Mouse (Mus musculus): ENCODE results near the gene Zfp654. TPM values are rescaled to one million over a fixed set of nuclear protein-coding genes. Genes with fewer than 3 reads are reported as not detected.
"Not testable (repeated sequence)": the region's sequence is repeated elsewhere in the genome, so short reads cannot be mapped to it uniquely, and the experiment has no call there.

Zfp654 gene
- polyA plus RNA-seq, 2 experiments = 8.0 to 8.1 TPM

GRCm38 (mm10) chr16:64872841-64873240 is 21.4 kb upstream of the Zfp654 start:
- Histone ChIP-seq H3K4me2 (replicated peaks; ENCODE audit: low read depth, low read length, severe bottlenecking) (peak overlapping the region; percentile 55), H3K36me3 (ENCODE audit: control insufficient read depth, insufficient read depth, low read length) (no peaks in the 10 kb centered on the region), H3K4me1 (ENCODE audit: control insufficient read depth, insufficient read depth, low read length) (no peaks in the 10 kb centered on the region), H3K9me3 (ENCODE audit: control insufficient read depth, low read length) (no peaks in the 10 kb centered on the region), H3K27ac (replicated peaks; ENCODE audit: low read depth, low read length) (no peak overlapping the region), H3K4me3 (replicated peaks; ENCODE audit: low read length) (peak overlapping the region; percentile 68), H3K27me3 (ENCODE audit: control insufficient read depth, insufficient read depth, low read length) (no peaks in the 10 kb centered on the region), H3K9ac (ENCODE audit: low read depth, low read length, severe bottlenecking) (no peak overlapping the region)
- no peak for DNase-seq (ENCODE audit: low spot score)
- 19% methylated on average over 7 of the region's 7 CpGs for WGBS
- TF ChIP-seq POLR2A (IDR thresholded peaks at IDR 0.05; ENCODE audit: borderline replicate concordance, extremely low read depth, insufficient read depth, insufficient read length) = no peak
- no peak for ATAC-seq (ENCODE audit: low FRiP score, low read depth)

DNA sequence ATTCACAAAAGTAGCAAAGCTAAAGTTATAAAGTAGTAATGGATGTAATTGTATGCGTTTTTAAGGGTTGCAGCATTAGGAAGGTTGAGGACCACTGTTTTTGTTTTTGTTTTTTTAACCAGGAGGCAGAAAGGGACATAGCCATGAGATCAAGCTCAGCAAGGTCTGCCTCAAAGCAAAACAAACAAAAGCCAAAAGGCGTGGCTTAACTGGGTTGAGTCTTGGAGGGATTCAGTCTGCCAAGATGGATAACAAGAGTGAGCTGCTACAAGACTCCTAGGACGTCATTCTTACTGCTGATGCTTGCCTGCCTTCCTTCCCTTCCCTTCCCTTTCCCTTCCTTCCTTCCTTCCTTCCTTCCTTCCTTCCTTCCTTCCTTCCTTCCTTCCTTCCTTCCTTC is 20.8 kb upstream of the Zfp654 start:
- 35% methylated on average over 3 of the region's 3 CpGs for WGBS
- Histone ChIP-seq H3K9ac (ENCODE audit: low read depth, low read length, severe bottlenecking) (no peak overlapping the region), H3K9me3 (ENCODE audit: control insufficient read depth, low read length) (no peaks in the 10 kb centered on the region), H3K4me1 (ENCODE audit: control insufficient read depth, insufficient read depth, low read length) (no peaks in the 10 kb centered on the region), H3K36me3 (ENCODE audit: control insufficient read depth, insufficient read depth, low read length) (no peaks in the 10 kb centered on the region), H3K27me3 (ENCODE audit: control insufficient read depth, insufficient read depth, low read length) (no peaks in the 10 kb centered on the region), H3K4me2 (replicated peaks; ENCODE audit: low read depth, low read length, severe bottlenecking) (no peak overlapping the region), H3K4me3 (replicated peaks; ENCODE audit: low read length) (no peak overlapping the region), H3K27ac (replicated peaks; ENCODE audit: low read depth, low read length) (no peak overlapping the region)
- no peak for TF ChIP-seq POLR2A (IDR thresholded peaks at IDR 0.05; ENCODE audit: borderline replicate concordance, extremely low read depth, insufficient read depth, insufficient read length)
- DNase-seq (ENCODE audit: low spot score) (no peak), ATAC-seq (ENCODE audit: low FRiP score, low read depth) (no peak)

- no peaks in the 10 kb centered on the region for H3K9me3 ChIP-seq (ENCODE audit: control insufficient read depth, low read length)
- WGBS = 77% methylated on average over 2 of the region's 2 CpGs
- DNase-seq (ENCODE audit: low spot score) (no peak), ATAC-seq (ENCODE audit: low FRiP score, low read depth) (no peak)
- H3K4me2 ChIP-seq (replicated peaks; ENCODE audit: low read depth, low read length, severe bottlenecking) = no peak overlapping the region
- H3K36me3 ChIP-seq (ENCODE audit: control insufficient read depth, insufficient read depth, low read length) = no peaks in the 10 kb centered on the region
- no peak overlapping the region for H3K4me3 ChIP-seq (replicated peaks; ENCODE audit: low read length)
- H3K9ac ChIP-seq (ENCODE audit: low read depth, low read length, severe bottlenecking) = no peak overlapping the region
- no peaks in the 10 kb centered on the region for H3K27me3 ChIP-seq (ENCODE audit: control insufficient read depth, insufficient read depth, low read length)
- H3K27ac ChIP-seq (replicated peaks; ENCODE audit: low read depth, low read length) = no peak overlapping the region
- TF ChIP-seq POLR2A (IDR thresholded peaks at IDR 0.05; ENCODE audit: borderline replicate concordance, extremely low read depth, insufficient read depth, insufficient read length) = no peak
- no peaks in the 10 kb centered on the region for H3K4me1 ChIP-seq (ENCODE audit: control insufficient read depth, insufficient read depth, low read length)
Observed at GRCm38 (mm10) chr16:64869621-64870020, 18.2 kb upstream of the Zfp654 start.

DNA sequence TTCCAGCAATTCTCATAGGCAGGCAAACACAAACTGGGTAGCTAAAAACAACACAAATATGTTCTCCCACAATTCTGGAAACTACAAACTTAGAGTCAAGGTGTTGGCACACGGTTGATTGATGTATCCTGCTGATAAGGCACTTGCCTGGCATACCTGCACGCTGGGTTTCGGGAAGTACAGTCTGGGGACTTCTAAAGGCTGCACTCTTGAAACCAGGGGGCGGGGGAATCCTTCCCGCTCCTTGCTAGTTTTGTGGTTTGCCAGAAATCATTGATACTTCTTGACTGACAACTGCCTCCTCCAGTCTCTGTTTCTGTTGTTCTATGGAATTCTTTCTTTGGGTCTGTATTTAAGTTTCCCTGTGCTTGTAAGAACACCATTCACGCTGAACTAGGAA is 17.2 kb upstream of the Zfp654 start:
- no peaks in the 10 kb centered on the region for H3K4me1 ChIP-seq (ENCODE audit: control insufficient read depth, insufficient read depth, low read length)
- no peak overlapping the region for H3K4me2 ChIP-seq (replicated peaks; ENCODE audit: low read depth, low read length, severe bottlenecking)
- TF ChIP-seq POLR2A (IDR thresholded peaks at IDR 0.05; ENCODE audit: borderline replicate concordance, extremely low read depth, insufficient read depth, insufficient read length) = no peak
- ATAC-seq (ENCODE audit: low FRiP score, low read depth) (no peak), DNase-seq (ENCODE audit: low spot score) (no peak)
- H3K4me3 ChIP-seq (replicated peaks; ENCODE audit: low read length) = no peak overlapping the region
- 73% methylated on average over 6 of the region's 6 CpGs for WGBS
- no peaks in the 10 kb centered on the region for H3K36me3 ChIP-seq (ENCODE audit: control insufficient read depth, insufficient read depth, low read length)
- H3K27ac ChIP-seq (replicated peaks; ENCODE audit: low read depth, low read length) = no peak overlapping the region
- no peak overlapping the region for H3K9ac ChIP-seq (ENCODE audit: low read depth, low read length, severe bottlenecking)
- H3K9me3 ChIP-seq (ENCODE audit: control insufficient read depth, low read length) = no peaks in the 10 kb centered on the region
- no peaks in the 10 kb centered on the region for H3K27me3 ChIP-seq (ENCODE audit: control insufficient read depth, insufficient read depth, low read length)

- H3K27ac ChIP-seq (replicated peaks; ENCODE audit: low read depth, low read length); H3K27me3 ChIP-seq (ENCODE audit: control insufficient read depth, insufficient read depth, low read length); H3K4me2 ChIP-seq (replicated peaks; ENCODE audit: low read depth, low read length, severe bottlenecking); DNase-seq (ENCODE audit: low spot score); H3K36me3 ChIP-seq (ENCODE audit: control insufficient read depth, insufficient read depth, low read length); ATAC-seq (ENCODE audit: low FRiP score, low read depth); H3K4me1 ChIP-seq (ENCODE audit: control insufficient read depth, insufficient read depth, low read length); H3K4me3 ChIP-seq (replicated peaks; ENCODE audit: low read length); H3K9me3 ChIP-seq (ENCODE audit: control insufficient read depth, low read length); H3K9ac ChIP-seq (ENCODE audit: low read depth, low read length, severe bottlenecking): not testable (repeated sequence)
- 88% methylated on average over 8 of the region's 8 CpGs for WGBS
Observed at GRCm38 (mm10) chr16:64865841-64866240, 14.4 kb upstream of the Zfp654 start.

DNA sequence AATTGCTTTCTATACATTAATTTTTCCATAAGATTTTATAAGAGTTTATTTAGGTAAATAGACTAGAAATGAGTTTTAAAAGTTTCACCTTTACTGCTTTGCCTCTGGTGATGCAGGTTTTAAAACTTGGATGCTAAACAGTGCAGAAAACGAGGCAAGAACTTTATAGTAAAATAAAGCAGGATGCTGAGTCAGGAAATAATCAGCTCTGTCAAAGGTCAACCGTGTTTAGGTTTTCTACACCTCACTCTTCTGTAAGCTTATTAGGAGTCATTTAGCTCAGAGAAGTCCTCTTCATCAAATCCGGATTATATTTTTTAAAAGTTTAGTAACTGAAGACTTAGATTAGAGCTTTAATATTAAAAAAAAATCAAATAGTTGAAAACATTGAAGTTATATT is 5.5 kb upstream of the Zfp654 start:
- Histone ChIP-seq H3K4me2 (replicated peaks; ENCODE audit: low read depth, low read length, severe bottlenecking) (no peak overlapping the region), H3K27ac (replicated peaks; ENCODE audit: low read depth, low read length) (no peak overlapping the region), H3K4me3 (replicated peaks; ENCODE audit: low read length) (no peak overlapping the region), H3K27me3 (ENCODE audit: control insufficient read depth, insufficient read depth, low read length) (no peaks in the 10 kb centered on the region), H3K9me3 (ENCODE audit: control insufficient read depth, low read length) (no peaks in the 10 kb centered on the region), H3K9ac (ENCODE audit: low read depth, low read length, severe bottlenecking) (no peak overlapping the region), H3K36me3 (ENCODE audit: control insufficient read depth, insufficient read depth, low read length) (peaks cover 28% of the 10 kb centered on the region), H3K4me1 (ENCODE audit: control insufficient read depth, insufficient read depth, low read length) (peaks cover 10% of the 10 kb centered on the region)
- no peak for TF ChIP-seq POLR2A (IDR thresholded peaks at IDR 0.05; ENCODE audit: borderline replicate concordance, extremely low read depth, insufficient read depth, insufficient read length)
- DNase-seq (ENCODE audit: low spot score) (no peak), ATAC-seq (ENCODE audit: low FRiP score, low read depth) (no peak)
- WGBS = 77% methylated on average over 3 of the region's 3 CpGs
